Mouse (Mus musculus) testis, adult 2 months (tissue): ENCODE data around the gene Clmn.

Experiments used
- CTCF ChIP-seq: fragments of 200-500 bp; IDR thresholded peaks from 2 replicates; pipeline ENCODE4 v1.5.1; 2012; ENCODE audit warnings: low read depth, mild to moderate bottlenecking, inconsistent platforms, low read length, moderate library complexity; ENCODE audit not compliant: control insufficient read depth, insufficient read depth, insufficient replicate concordance
- POLR2A ChIP-seq: fragments of 200-500 bp; IDR thresholded peaks from 2 replicates; pipeline ENCODE4 v1.6.1; 2012; ENCODE audit warnings: low read depth, mild to moderate bottlenecking, inconsistent platforms, low read length, moderate library complexity; ENCODE audit not compliant: control insufficient read depth

DNA sequence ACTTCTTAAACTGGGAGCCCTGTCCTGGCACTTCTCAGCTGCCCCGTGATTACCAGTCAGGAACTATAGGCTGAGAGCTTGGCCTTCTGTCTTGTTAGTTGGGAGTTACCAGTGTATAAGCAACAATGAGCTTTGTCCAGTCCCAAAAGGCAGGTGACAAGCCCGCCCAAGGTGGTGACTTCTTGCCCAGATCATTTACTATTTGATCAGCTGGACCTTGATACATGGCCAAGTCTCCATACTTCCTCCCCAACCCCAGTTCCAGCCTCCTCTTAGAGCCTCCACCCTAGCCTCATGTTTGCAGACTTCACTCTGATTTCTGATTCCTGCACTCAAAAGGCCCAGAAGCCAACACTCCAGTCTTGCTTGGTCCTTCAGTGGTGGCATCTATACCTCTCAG, 10.1 kb downstream of the Clmn start:
- no peak for TF ChIP-seq CTCF
- no peak for TF ChIP-seq POLR2A
